Mouse (Mus musculus) lung, adult 10 weeks (tissue): ENCODE data around the gene Tbc1d13. TPM values are rescaled to one million over a fixed set of nuclear protein-coding genes. Genes with fewer than 3 reads are reported as not detected.

ENCODE experiments used
- polyA plus RNA-seq: library from polyadenylated mRNA; stranded (reverse); fragments of 350-450 nt; fragmentation: Illumina TruSeq; extraction: RNeasy Lipid Tissue Mini Kit (QIAGEN cat#74804); gene quantifications from one replicate; pipeline ENCODE4 v1.2.3, GENCODE M21; 2014; ENCODE audit warnings: low read depth, low replicate concordance; ENCODE audit not compliant: insufficient read depth

The Tbc1d13 gene
- polyA plus RNA-seq = 19.2 TPM

GRCm38 (mm10) chr2:30133613-30134377 lies at the start of gene Tbc1d13:
Tbc1d13 (plus strand) TSS chr2:30133746.

DNA sequence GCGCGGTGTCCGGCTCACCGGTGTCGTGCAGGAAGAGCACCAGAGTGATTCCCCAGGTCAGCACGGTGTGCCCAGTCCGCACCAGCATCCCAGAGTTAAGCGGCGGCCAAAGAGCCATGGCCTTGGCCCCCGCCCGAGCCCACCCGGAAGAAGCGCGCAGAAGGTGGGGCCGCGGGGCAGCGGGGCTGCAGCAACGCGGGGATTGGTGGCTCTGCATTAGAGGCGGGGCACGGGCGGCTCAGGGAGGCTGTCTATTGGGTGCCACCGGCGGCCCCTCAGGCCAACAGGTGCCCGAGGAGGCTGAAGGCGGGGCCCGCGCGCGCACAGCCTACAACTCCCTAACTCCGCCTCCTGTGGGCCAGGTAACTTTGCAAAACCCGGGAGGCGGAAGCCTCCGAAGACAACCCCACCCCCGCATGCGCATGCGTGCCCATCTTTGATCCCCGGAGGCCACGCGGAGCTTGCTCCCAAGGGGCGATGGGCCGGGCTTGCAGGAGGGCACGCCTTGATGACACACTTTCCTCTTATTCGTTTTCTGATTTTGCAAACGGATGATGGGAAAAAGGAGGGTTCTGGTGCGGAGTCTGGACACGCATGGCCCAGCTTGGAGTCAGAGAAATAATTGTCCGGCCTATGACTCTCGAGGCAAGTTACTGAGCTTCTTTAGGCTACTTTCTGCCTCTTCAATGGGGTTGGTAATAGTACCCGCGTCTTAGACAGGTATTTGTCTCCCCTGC lies 39.9 kb upstream of the Tbc1d13 start, which contains the start of gene Zdhhc12:
Gene Zdhhc12 (minus strand): TSS at position 178 of the 737 bp plus-strand sequence.

DNA sequence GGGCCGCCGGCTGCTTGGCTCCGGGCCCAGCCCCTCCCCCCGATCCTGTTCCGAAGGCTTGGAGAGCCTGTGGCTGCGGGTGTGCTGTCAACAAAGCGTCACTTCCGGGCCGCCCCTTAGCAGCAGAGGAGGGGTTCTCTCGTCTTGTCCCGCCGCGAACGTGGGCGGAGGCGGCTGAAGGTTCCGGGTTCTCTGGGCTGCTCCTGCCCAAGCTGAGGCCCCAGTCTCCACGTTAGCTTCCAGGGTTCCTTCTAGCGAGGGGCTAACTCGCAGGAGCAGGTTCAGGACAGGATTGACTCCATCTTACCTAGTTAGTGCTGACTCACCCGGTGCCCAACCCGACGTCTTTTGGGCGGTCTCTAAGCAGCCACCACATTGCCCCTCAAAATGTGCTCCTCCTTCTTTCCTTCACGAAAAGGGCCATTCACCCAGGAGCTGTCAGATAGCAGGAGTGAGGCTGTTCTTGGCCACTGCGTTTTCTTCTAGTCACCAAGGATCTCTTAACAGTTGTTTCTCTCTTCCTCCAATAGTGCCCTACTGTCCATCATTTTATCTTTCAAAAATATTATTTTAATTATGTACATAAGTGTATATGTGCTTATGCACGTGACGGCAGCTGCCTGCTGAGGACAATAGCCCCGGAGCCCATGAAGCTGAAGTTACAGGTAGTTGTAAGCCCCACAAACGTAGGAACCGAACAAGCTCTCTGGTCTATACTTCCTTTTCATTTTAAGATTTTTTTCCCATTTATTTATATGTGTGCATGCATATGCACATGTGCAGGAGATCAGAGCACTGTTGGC lies 8.9 kb upstream of the Tbc1d13 start, which contains the start of gene Zer1:
Gene Zer1 (minus strand): TSS at position 114 of the 803 bp plus-strand sequence.

GRCm38 (mm10) chr2:30171371-30171996 lies 37.9 kb downstream of the Tbc1d13 start, which contains the start of gene Endog:
Endog (plus strand) TSS chr2:30171493.

DNA sequence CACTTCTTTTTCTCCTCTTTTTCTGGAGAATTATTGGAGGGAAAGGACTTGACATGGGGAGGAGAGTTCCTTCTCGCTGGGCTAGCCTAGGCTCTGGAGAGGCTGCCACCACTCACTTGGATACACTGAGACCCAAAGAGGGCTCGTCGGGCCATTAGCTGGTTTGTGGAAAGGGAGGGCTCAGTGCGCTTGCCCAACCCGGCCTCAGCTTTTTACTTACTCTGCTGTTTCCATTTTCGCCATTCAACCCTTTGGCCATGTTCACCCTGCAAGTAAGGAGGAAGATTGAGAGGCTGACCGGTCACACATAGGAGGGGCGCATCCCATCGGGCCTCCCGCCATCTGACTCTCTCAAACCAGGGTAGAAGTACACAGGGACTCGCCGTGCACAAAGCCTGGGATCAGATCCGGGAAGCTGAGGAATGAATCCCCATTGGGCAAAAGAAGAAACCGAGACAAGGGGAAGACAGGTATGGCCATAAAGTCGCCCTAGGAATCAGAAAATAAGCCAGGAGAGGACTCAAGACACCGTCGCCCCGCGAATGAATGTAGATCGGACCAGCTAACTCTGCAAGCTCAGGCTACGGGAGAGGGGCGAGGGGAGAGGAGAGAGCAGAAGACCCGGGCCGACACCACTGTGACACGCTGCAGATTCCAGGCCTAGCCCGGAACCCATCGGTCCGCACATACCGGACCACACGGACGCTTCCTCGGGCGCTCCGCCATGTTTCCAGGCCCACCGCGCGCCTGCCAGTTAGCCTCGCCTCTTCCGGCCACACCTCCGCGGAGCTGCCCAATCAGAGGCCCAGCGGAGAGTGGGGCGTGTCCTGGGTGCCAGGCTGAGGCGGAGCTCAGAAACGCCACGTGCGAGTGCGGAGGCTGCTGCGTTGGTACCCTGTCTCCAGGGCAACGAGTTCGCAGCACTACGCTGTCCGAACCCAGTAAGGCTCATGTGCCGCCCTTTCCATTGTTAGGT lies 44.4 kb downstream of the Tbc1d13 start, which contains the start of gene Spout1:
Gene Spout1 (minus strand): TSS at position 760 of the 976 bp plus-strand sequence.

Other genes starting within 250 kb of the Tbc1d13 start
- gene Odf2, start 244.5 kb upstream of the Tbc1d13 start, polyA plus RNA-seq = 14.0 TPM
- gene Gle1, start 198.3 kb upstream of the Tbc1d13 start, polyA plus RNA-seq = 16.5 TPM
- 194 TPM for gene Sptan1, start 168.2 kb upstream of the Tbc1d13 start, polyA plus RNA-seq
- gene Wdr34, start 84.9 kb upstream of the Tbc1d13 start, polyA plus RNA-seq = 15.4 TPM
- 96.8 TPM for gene Set, start 76.4 kb upstream of the Tbc1d13 start, polyA plus RNA-seq
- 8.9 TPM for gene Pkn3, start 56.1 kb upstream of the Tbc1d13 start, polyA plus RNA-seq
- 15.1 TPM for gene Zdhhc12, start 40.1 kb upstream of the Tbc1d13 start, polyA plus RNA-seq
- 9.9 TPM for gene Zer1, start 9.2 kb upstream of the Tbc1d13 start, polyA plus RNA-seq
- 20.2 TPM for gene Endog, start 37.7 kb downstream of the Tbc1d13 start, polyA plus RNA-seq
- 13.8 TPM for gene Spout1, start 44.7 kb downstream of the Tbc1d13 start, polyA plus RNA-seq
- 11.1 TPM for gene Kyat1, start 72.1 kb downstream of the Tbc1d13 start, polyA plus RNA-seq
- gene Lrrc8a, start 104.0 kb downstream of the Tbc1d13 start, polyA plus RNA-seq = 16.7 TPM
- gene Gm28035, start 106.8 kb downstream of the Tbc1d13 start, polyA plus RNA-seq = 0.40 TPM
- gene Phyhd1, start 132.5 kb downstream of the Tbc1d13 start, polyA plus RNA-seq = 16.4 TPM
- not detected for gene Gm28038, start 147.3 kb downstream of the Tbc1d13 start, polyA plus RNA-seq
- gene Dolk, start 152.6 kb downstream of the Tbc1d13 start, polyA plus RNA-seq = 11.8 TPM
- gene Nup188, start 152.7 kb downstream of the Tbc1d13 start, polyA plus RNA-seq = 7.2 TPM
- 41.3 TPM for gene Sh3glb2, start 225.6 kb downstream of the Tbc1d13 start, polyA plus RNA-seq
- gene Miga2, start 230.5 kb downstream of the Tbc1d13 start, polyA plus RNA-seq = 11.2 TPM